Mouse (Mus musculus) CH12.LX (cell line): Measurements from ENCODE around the gene Urad.

Experiments used
- CTCF ChIP-seq, 2 experiments: IDR thresholded peaks in 1 of 2; conservative IDR thresholded peaks in 1 of 2; 2 replicates each; pipeline ENCODE4 v1.5.1; 2011 to 2012; ENCODE audit warnings: low read depth in 2 of 2, low read length in 2 of 2, improper control_type of control experiment in 1 of 2, inconsistent platforms in 1 of 2, mild to moderate bottlenecking in 1 of 2, moderate library complexity in 1 of 2
- TCF12 ChIP-seq: IDR thresholded peaks from 2 replicates; pipeline ENCODE4 v1.6.1; 2014; ENCODE audit warnings: low read depth, mild to moderate bottlenecking, inconsistent platforms, low read length, improper control_type of control experiment

GRCm38 (mm10) chr5:147363054-147363453, 40.8 kb upstream of the Urad start:
- TF ChIP-seq CTCF (conservative IDR thresholded peaks at IDR 0.05 in 1 of 2, IDR thresholded peaks at IDR 0.05 in 1 of 2; ENCODE audit: low read depth in 2 of 2, low read length in 2 of 2): no peak
- TF ChIP-seq TCF12: no peak
